Mouse (Mus musculus): ENCODE measurements around the gene Slc28a3.

The Slc28a3 gene

DNA sequence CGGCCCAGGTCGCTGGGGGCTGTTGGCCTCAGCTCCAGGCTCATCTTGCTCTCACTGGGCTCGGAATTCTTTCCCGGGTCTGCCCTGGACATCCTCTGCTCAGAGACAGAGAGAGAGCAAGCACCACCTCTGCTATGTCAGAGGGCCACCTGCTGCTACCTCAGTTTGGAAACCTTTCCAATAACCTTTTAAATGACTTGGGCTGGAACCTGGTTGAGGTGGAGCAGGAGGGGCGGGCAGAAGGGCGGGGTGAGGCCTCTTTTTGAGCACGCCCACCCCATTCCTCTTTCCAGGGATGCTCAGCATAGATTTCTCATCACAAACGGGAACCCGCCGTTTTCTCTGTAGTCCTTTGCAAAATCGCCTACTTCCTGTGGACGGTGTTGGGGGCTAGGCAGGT, at the start of gene Slc28a3:
Slc28a3 (minus strand) TSS at position 162 of the 400 bp plus-strand sequence.
- no peak for DNase-seq

DNA sequence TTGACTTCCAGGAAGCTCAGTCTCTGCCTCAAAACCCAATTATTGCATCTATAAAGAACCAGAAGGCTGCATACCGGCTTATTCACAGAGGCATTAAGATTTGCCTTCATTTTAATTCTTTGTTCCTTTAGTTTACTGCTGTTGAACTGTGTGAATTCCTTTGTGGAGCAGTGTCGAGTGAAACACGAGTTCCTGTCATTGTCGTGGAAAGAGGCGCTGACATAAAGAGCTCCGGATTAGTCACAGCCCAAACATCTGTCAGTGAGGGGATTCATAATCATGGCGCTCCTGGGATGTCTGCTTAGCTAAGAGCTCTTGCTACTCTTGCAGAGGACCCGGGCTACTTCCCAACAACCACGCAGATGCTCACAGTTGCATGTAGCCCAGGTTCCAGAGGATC, 47.3 kb upstream of the Slc28a3 start:
- no peak for DNase-seq

DNA sequence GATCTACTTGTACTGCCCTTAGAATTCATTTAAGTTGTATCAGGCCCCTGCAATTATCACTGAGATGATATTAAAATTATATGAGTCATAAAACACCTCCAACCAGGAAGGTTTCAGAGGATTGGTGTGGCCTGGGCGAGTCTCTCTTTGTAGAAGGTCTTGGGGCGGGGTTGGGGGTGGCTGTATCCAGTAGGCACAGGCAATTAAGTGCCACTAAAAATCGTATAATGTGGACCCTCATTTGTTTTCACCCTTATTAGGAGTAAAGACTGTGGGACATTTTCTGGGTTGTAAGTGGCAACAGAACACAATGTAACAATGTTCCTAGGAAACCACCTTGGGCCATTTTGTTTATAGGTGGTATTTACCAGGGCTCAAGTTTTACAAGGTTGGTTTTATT, 46.2 kb upstream of the Slc28a3 start:
- no peak for DNase-seq

DNA sequence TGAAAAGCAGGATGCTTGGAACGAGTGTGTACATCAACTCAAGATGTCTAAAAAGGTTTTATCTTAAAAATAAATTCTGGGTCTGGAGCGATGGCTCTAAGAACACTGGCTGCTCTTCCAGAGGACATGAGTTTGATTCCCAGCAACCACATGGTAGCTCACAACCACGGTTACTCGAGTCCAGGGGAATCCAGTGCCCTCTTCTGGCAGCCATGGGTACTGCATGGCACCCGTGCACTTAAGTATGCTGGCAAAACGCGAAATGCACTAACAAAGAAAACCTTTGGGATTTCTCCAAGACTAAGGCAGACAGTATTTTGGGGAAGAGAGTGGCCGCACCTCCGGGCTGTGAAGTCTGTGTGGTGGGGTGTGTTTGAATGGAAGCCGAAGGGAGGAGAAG, 44.9 kb upstream of the Slc28a3 start:
- no peak for DNase-seq

DNA sequence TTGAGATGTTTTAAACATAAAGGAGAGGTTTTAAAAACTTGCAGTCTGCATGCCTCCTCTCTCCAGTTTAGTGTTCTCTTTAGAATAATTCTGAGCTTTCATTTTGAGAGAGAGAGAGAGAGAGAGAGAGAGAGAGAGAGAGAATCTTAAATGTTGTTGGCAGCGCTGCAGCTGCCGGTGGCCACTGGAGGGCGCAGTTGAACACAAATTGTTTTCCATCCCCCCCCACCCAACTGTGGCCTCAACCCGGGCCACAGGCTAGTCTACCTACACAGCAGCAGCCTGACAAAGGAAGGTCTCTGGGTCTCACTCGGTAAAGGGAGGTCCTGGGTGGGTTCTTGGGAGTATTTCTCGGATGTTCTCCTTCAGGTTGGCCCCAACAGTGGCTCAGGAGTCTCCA, 29.7 kb upstream of the Slc28a3 start:
- DNase-seq, result peak; percentile 18

DNA sequence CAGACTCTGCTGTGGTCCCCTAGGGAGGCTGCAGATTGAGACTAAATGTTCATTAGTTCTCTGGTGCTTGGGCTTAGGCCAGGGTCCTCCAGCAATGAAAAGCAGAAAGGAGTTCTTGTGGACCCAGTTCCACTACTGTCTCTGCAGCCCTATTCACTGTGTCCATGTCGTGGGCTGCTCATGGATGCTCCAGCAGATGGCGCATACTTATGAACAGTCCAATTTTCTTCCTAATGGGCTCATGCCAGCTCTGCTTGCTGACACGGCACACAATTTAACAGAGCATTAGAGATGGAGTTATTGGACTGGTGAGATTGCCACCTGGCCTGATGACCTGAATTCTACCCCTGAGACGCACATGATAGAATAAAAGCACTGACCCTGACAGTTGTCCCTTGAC, 28.3 kb upstream of the Slc28a3 start:
- DNase-seq, result no peak

DNA sequence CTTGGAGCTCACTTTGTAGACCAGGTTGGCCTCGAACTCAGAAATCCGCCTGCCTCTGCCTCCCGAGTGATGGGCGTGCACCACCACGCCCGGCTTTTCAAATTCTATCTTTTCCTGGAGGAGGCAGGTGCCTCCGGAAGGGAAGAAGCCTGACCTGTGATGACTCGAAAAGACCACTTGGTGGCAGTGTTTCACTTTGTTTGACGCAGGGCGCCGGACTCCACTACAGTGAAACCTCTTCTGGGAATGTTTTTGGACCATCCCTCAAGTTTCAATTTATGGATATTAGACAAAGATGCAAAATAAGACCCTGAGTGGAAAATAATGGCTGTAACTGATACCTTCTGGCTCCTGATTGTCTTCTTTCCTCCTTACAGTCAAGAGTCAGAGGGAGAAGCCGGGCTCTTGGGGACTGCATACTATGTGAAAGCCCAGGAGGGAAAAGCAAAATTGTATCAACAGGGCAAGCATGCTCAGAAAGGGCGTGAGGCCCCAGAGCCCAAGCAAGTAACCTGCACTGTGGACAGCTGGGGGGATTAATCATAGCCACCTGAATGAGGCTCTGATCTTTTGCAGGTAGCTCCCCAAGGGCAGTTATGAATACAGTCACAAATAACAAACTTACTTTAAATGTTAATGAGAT, 26.8 kb upstream of the Slc28a3 start:
- DNase-seq, result peak; percentile 28

DNA sequence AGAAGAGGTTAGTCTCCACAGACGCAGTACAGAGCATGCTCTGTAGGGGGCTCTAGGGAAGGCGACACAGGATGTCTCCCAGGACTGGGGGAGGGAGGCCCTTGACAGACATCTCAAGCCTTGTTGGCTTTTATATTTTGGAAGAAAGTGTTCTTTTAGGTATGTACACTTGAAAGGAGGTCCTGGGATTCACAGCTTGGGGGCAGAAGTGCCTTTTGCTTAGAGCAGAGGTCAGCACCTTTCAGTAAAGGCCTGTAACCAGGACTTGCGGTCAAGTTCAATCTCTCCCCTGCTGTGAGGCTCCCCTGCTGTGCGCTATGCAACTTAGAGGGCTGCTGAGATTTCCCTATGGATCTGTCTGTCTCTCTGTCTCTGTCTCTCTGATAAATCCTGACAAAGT, 23.2 kb upstream of the Slc28a3 start:
- no peak for DNase-seq

DNA sequence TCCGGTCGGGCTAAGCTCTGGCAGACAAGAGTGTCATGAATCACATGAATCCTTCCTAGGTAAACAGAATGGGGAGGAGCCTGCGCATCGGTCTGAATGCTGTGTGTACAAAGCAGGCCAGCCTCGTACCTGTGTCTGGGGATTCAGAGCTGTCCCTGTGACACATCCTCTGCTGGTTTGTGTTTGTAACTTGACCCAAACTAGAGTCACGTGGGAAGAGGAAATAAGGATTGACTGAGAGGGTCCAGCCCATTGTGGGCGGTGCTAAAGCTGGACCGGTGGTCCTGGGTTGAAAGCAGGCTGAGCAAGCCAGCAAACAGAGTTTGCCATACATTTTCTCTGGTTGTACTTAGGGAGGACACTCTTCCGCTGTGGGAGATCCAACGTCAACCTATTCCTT, 20.1 kb upstream of the Slc28a3 start:
- DNase-seq, result no peak

DNA sequence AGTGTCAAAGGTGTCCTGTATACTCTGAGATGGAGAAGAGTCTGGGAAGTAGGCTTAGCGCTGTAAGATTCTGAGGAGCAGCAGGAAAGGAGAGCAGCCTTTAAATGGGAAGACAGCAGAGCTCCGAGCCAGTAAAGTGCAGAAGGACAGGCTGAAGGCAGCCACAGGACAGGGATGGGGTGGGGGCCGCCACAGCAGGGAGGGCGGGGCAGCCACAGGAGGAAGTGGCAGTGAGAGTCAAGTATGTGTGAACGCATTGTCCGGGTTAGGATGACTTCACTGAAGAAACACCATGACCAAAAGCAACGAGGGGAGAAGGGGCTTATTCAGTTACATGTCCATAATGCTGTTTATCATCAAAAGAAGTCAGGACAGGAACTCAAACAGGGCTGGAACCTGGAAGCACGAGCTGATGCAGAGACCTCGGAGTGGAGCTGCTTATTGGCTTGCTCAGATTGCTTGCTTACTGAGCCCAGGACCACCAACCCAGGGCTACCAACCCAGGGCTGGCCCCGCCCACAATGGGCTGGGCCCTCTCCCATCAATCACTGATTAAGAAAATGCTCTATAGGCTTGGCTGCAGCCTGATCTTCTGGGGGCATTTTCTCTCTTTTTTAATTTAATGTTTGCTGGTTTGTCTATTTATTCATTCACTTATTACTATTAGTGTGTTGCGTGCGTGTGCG, 18.8 kb upstream of the Slc28a3 start:
- DNase-seq, result no peak

DNA sequence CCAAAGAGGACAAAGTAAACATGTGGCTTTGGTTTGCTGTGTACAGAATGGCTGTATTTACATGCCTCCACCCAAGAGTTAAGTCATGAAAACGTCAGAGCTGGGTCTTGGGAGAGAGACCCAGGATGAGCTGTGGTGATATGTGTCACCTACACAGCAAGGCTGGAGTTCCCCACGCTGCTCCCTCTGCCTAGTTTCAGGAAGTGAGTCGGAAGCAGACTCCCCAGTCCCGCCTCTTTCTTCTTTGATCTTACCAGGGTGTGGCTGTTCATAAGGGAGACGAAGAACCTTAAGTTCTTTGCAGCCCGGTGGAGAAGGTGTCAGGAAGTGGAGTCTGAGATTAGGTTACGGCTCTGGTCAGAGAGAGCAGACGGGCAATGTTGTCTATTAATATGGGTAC, 12.0 kb upstream of the Slc28a3 start:
- no peak for DNase-seq

DNA sequence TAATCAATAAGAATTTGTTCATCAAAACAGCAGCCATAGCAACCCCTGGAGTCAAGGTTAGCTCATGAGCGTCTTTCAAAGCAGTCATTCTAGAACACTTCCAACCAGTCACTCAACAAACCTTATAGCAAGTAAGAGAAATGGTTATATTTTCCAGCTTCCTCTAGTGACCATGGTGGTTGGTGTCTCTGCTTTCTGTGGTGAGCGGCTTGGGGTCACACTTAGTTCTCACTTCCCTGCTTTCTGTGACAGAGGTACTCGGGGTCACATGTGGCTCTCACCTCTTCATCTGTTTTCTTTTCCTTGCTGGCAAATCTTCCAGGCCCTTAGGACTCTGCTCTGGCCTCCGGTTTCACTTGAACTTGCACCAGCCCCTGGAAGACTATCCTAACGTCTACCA, 8.6 kb upstream of the Slc28a3 start:
- no peak for DNase-seq

DNA sequence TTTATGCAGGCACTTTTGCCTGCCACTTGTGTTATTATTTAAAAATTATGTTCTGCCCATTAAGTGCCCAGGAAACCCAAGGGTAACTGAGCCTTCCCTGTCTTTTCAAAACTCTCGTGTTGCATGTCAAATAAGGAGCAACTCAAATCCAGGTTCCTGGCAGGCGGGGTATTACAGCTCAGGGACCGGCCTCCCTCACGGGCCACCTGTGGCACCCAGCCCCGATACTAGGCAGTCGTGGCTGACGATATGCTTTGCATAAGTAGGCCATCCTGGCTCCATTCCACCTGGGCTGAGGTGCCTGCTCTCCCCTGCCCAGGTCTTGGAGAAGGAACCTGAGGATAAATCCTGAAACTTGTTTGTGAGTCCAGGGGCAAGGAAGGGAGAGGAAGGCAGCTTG, 618 bp downstream of the Slc28a3 start:
- no peak for DNase-seq

DNA sequence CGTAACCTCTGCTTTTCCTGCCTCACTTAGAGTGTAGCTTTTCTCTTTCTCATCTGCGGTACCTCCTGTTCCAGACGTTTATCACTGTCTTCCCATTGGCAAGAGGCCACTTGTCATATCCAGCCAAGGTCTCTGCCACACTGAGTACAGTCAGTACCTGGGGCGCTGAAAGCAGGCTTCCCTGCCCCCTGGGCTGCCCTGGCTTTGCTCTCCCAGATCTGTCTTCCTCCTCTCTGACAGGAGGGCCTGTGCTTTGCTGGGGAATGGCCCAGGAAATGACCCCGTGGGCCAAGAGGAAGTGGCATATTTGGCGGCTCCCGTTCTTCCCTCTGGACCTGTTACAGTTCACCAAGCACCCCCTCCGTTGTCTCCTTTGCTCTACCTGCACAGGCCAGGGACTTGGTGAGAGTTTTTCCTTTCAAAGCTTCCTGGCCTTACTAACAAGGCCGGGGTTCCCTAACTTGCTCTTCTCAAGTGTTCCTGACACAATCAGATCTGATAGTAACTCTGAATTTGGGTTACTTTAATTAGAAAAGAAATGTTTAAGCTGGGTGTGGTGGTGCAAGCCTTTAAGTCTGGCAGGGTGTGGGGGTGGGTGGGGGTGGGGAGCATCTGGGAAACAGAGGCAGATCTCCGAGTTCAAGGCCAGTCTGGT, 9.3 kb downstream of the Slc28a3 start:
- DNase-seq, result no peak

DNA sequence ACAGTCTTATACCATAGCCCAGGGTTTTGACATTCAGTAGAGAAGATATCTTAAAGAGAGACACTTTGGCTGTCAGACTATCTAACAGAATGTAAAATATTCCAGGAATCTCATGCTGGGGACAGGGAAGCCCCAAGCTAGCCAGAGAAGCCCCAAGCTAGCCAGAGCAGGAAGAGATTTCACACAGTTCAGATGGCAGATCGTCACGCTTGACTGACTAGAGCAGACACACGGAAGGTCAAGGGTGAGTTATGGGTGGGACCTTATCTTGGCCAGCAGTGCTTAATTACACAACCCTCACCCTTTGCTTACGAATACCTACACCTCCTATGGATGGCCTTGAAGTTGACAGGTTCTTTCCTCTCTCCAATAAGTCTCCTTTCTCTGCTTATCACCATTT, 12.1 kb downstream of the Slc28a3 start:
- no peak for DNase-seq

DNA sequence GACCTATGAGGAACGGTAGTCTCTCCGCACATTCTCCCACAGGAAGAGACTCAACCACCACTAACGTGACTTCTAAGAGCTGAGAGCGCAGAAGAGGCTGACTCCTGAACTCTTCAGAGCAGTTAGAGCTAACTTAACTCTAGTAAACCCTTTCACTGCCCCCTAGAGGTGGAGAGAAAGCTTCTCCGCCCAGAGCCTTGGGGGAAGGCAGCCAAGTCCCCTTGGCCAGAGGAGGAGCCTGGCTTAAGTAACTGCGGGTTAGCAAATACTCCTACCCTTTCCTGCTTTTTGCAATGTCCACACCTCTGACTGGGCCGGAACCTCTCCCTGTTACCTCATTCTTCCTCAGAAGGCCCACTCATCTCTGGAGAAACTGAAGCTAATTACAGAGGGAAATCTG, 17.5 kb downstream of the Slc28a3 start:
- peak; percentile 29 for DNase-seq

DNA sequence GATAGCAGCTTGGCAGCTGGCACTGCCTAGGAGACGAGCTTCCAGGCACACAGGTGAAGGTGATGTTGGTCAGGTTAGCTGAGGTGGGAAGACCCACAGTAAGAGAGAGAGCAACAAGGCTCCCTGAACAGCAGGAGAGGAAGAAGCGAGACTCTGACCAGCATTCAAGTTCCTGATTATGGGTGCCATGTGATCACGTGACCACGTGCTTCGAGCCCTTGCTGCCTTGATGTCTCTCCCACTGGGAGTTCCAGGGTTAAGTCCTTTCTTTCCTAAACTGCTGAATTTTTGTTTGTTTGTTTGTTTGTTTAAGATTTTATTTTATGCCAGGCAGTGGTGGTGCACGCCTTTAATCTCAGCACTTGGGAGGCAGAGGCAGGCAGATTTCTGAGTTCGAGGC, 18.8 kb downstream of the Slc28a3 start:
- no peak for DNase-seq

DNA sequence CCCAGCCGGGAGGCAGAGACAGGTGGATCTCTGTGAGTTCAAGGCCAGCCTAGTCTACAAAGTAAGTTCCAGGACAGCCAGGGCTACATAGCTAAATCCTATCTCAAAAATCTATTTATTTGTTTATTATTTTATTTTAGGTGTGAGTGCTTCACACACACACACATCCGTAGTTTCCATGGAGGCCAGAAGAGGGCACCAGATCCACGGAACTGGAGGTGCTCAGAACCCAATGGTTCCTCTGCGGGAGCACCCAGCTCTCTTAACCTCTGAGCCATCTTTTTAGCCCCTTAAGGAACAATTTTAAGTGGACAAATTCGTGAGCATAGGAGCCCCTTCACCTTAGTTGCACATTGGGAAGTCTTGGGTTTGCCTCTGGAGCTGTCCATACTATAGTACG, 20.0 kb downstream of the Slc28a3 start:
- peak; percentile 21 for DNase-seq

DNA sequence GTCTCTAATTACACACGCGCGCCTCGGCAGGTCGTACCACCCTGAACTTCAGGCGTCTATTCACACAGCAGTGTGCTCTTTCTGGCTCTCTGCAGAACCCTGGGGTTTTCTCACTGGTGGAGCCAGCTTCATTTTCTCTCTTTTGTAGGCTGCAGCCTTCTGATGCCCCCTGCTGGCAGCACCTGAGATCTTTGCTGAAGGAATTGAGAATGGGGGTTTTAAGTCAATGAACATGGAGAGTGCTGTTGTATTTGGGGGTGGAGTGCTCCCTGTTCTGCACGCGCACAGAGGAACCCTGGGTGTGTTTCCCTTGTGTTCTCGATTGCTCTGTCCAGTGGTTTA, 21.2 kb downstream of the Slc28a3 start:
- DNase-seq, result peak; percentile 71

DNA sequence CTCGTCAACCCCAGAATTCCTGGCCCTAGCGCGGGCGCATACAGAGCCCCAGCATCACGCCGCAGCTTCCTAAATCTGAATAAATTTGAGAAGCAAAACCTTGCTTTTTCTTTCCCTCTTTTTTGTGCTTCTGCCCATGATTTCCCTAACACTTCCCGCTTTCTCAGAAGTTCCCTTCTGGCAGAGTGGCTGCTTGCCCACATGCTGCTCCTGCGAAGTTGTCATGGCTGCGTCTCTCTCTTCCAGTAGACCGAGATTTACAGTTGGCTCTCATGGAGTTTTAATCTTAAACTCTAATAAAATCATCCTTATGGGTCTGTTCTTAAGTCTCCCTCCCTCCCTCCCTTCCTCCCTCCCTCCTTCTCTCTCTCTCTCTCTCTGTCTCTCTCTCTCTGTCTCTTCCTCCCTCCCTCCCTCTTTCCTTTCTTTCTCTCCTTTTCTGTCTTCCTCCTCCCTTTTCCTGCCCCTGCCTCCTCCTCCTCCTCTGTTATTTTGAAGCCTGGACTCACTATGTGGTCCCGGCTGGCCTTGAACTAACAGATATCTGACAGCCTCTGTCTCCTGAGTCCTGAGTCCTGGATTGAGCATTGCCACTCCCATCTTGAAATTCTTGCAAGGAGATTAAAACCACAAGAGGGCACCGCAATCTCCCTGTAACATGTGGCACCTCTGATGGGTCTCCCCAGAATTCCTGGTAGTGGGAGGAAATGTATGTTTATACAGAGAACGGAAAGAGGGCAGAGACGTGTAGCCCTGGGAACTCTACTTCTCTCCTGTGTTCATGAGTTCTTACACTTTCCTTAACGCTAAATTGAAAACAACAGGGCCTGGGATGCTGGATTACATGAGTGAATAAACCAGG, 21.8 kb downstream of the Slc28a3 start:
- no peak for DNase-seq

DNA sequence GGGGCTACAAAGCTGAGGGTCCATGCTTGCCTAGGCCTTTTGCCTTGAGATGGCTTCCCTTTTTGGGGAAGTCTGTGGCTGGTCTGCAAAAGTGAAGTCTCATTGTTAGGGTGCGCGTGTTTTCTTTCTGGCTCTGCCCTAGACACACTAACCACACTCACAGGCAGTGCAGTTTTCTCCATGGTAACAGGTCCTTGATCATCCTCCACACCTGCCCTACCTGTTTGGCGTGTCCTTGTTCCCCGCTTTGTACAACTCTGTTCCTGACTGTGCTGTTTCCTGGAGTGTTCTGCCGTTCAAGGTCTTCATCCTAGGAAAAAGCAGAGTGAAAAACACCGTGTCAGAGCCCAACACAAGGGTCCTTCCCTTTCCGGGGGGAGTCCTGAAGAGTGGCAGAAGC, 22.7 kb downstream of the Slc28a3 start:
- no peak for DNase-seq

DNA sequence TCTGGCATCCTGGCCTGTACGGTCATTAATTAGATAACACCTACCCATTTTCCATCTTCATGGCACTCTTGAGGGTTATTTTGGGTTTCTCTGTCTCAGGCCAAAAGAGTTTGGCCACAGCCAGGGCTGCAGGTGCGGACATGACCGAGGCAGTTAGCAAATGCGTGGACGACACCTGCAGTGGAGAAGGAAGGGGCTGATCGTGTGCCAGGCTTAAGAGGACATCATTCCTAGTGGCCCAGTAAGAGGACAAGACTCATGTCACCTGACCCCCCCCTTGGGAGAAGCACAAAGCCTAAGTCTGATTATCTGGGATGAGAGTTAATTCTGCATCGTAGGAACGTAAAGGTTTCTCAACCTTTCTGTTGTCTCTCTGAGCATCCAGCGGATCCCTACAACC, 44.5 kb downstream of the Slc28a3 start:
- no peak for DNase-seq

DNA sequence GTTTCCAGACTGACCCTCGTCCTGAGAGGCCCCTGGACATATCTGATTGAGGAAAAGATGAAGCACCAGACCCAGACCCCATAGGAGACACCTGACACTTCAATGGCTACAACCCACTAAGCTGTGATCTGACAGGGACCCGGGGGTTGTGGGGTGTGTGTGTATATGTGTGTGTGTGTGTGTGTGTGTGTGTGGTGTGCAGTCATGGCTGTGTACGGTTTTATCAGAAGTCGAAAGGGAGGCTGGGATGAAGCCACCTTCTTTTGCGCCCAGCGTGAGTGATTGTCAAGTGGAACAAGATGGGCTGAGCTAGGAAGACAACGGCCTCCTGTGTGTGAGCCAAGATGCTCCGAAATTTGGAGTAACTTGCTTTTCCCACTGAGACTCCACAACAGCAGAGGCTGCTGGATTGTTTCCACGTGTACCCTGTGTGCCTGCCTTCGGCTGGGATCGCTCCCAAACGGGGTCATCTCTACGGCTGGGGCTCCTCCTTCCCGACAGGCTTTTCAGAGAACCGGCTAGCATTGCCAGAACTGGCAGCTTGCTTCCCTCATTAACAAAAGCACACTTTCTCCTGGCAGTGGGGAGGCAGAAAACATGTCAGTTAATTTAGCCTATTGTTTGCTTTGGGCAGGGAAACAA, 50.1 kb downstream of the Slc28a3 start:
- no peak for DNase-seq

All from thymus, postnatal 25 days (tissue).